Mouse (Mus musculus): ENCODE results near the gene Mest.
A peak's percentile ranks its signal among the peaks of the same experiment; 100 is the strongest.

The Mest gene

DNA sequence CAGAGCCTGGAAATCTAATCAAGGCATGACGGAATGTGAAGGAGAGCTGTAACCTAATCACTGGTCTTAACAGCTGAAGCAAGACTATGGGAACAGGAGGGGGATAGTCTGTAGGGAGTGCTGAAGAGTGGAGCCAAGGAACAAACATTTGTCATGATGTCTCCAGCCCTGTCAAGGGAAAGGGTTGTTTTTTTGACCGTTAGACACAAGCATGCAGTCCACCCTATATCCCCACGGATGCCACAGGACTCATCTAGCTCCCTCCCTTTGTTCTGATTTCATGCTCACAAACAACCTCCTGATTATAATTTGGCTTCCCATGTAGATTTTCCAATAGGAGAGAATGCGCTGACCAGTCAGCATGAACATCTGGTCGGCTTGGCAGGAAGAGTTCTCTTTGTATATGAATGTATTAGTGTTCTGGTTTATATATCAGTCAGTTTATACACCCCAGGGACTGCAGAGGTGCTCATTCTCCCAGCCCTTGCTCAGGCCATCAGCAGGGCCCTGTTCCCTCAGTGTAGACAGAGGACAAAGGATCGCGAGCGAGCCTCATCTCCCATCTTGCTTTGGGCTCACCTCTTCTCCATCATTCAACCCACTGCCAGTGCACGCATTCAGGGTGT lies 19.3 kb upstream of the Mest start:
- DNase-seq (ENCODE audit: low spot score), result no peak

DNA sequence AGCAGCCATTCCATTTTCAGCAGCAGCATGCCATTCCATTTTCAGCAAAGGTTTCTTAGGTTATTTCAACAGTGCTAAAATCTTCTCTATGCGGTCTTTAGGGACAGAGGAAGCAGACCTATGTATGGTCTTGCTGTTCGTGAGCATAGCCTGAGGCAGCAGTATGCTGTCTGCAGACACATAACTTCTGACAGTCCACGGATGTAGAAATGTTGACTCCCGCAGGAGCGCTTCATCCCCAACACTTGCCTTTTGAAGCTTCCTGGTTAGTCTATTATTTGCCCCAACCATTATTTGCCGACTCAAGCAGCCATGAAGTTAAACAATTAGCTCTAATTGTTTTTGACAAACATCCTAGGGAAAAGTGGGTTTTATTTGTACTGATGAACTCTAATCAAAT lies 14.2 kb upstream of the Mest start:
- DNase-seq (ENCODE audit: low spot score), result no peak

DNA sequence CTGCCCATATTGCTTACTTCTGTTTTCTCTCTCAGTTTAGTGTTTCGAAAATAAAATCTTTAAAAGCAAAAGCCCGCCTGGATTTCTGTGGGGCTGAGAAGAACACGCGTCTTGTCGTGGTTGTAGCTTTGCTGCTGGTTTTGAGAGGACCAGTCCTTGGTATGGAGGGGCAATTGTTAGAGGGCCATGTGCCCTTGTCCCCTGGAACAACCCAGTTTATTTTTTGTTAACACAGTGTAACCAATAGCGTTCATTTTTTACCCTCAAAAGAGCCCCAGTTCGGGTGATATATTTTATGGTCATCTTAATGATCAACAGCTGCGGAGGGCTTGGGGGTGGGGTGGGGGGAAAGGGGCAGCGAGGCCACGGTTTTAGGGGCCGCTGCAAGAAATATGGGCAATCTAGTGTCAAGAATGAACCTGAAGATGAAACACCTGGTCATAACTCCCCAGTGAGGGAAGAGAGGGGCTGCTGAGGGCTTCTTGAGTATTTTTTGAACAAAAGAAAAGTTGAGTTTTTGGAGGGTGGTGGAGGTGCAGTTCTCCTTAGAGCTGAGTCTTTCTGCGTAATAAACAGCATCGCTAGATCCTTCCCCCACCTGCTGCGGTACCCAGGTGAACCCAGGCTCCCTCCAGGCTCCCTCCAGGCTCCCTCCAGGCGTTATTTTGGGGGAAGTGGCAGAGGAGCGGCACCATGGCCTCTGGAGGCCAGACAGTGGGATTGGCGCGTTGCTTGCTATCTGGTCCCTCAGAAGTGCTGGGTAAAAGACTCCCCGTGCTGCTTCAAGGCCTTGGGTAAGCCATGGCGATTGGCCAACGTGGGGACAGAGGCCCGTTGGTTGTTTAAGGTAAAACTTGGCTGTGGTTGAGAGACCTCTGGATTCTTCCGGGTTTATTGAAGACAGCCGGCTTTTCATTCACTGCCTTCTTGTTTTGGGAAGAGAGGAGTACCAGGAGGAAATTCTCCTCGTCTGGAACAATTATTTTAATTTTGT lies 12.7 kb upstream of the Mest start:
- peak; percentile 64 for DNase-seq (ENCODE audit: low spot score)

DNA sequence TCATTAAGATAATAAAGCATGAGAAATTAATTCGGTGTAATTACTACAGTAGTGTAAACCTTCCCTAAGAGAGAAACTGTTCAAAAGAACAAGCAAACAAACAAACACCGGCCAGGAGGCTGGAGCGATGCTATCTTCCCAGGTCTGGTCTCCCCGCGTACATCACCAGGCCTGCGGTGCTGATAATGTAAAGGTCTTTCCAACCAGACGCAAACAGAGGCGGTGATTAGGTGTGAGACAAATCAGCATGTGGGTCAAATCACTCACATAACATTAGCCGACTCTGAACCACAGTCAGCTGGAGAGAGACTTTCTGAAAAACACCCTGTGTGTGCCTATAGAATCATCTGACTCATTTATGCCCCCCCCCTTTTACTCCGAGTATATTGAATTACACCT lies 12.0 kb upstream of the Mest start:
- no peak for DNase-seq (ENCODE audit: low spot score)

DNA sequence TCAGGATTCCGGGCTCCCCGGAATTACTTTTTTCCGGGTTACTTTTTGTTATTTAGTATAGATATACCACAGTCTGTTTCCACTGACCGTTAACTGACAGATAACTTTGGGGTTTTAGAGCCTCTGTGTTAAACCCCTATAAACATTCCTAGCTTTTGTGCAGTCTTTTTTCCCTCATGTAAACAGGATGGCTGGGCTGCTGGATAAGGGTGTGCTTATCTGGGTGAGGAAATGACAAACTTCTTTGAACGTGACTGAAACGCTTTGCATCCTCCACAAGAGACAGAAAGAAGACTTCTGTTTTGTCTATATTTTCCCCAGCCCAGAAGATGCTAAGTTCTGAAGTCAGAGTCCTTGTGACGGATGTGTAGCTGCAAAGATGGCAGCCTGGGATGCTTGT lies 10.9 kb upstream of the Mest start:
- no peak for DNase-seq (ENCODE audit: low spot score)

DNA sequence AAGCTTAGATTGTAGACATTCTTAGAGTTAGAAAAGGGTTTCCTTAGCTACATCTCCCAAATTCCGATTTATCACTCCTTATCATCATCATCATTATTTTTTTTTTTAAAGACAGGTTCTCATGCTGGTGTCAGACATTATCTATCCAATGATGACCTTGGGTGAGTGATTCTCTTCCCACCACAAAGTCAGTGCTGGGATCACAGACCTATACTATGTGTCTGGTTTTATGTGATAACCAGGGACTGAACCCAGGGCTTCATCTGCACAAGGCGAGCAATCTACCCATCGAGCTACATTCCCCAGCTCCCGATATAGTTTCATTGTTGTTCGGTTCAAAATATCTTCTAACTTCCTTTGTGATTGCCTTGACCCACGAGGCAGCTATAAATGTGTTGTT lies 9.9 kb upstream of the Mest start:
- no peak for DNase-seq (ENCODE audit: low spot score)

DNA sequence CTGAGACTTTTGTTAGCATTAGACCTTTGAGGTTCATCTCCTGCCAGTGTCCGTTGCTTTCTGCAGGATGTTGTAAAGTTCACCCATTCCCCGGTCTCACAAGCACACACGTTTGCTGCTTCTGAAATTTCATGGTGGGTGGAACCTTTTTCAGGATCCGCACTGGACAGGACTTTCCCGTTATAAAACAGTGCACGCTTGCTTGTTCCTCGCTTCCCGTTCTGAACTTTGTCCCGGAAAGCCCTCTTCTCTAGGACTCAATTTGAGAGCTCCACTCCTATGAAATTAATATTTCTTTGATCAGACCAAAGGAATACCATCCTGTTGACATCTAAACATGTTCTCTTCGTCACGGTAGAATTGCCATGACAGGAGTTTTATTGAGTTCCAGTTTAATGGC lies 9.5 kb upstream of the Mest start:
- no peak for DNase-seq (ENCODE audit: low spot score)

DNA sequence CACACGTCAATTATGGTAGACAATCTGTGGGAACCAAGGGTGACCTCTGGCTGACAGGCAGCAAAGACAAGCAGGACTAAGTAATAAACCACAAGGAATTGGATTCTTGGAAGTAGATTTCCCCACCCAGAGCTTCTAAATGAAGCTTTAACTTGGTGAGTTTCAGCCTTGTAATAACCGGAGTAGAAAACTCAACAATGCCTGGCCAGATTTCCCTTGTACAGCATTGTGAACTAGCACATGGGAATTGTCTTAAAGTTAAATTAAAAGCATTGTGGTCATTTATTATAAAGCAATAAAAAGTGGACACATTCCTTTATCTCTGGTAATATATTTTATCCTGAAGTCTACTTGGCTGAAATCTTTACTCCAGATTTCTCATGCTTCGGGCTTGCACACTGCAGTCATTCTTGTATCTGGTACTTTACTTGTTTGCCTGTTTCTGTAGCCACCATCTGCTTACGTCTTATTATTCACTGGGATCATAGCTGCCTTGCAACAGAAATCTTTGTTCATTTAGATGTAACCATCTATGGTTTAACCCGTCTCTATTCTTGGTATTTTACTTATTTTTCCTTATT lies 8.4 kb upstream of the Mest start:
- no peak for DNase-seq (ENCODE audit: low spot score)

DNA sequence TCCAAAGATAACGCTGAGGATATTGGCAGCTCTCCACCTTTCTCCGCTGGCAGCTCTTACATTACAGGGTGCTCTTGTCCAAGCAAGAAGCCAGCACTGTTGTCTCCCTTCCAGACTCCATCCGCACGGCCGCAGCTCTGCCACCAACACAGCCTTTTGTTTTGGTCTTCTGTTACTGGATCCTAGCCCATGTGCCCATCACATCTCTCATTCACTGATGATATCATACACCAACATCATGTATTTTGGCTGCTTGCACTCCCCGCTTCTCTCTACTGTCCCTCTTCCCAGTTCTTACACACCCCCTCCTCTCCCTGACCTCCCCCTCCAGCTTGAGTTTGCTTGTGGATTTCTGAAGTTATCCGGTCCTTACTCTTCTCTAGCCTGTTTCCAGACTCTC lies 6.6 kb upstream of the Mest start:
- DNase-seq (ENCODE audit: low spot score), result peak; percentile 34

DNA sequence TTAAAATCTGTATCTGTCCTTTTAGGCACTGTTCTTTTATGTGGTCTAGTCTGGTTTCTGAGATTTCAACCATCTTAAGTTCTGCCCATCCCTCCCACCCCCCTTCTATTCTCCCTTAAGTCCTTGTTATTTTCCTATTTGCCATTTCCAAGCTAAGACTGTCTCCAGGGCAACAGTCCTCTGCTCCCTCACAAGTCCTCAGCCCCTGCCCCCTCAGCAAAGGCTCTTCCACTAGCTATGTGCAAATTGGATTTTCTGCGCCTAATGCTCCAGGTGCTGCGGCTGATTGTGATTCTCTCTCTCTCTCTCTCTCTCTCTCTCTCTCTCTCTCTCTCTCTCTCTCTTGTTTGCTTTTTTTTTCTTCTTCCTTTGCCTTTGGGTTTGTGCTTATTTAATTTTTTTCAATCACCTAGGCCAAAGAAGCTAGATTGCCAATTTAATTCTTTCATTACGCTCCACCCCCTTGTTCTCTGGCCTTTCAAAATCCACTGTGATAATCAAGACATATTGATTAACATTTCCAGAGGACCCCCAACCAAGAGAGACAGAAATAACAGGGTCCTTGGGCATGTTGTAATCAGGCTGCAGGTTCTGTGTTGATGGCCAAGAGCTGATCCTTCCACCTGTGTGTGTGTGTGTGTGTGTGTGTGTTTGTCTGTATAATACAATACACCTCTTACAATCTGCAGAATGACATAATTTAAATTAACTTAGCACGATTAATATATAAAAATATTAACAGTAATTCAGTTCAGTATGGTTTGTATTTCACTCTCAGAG lies 772 bp upstream of the Mest start:
- DNase-seq (ENCODE audit: low spot score), result no peak

DNA sequence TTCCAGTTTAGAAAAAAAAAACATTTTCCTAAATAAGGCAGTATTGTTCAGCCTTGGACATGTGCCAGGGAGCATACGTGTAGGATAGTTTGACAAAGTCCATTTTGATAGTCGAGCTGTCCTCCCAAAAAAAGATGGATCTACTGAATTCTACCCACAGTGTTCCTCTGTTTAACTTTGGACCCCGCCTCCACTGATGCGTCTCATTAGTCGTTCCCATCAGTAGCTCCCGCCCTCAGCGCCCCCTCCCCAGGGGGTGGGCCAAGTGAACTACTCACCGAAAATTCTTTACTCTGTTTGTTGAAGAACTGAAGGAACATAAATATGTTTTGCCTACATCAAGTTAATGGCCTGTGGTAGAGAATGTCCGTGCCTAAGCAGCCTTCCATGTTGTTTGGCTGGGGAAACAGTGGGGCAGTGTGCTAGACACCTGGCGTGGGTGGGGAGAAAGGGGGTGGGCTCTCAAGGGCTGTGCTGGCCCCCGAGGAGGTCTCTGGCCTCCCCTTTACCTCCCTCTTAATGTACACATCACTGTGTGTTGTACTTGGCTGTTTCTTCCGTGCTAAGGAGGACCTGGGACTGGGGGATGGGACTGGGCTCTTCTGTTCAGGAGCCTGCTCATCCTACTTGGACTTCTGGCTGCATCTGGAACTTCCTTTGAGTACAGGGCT lies 7.1 kb downstream of the Mest start:
- DNase-seq (ENCODE audit: low spot score), result peak; percentile 54

DNA sequence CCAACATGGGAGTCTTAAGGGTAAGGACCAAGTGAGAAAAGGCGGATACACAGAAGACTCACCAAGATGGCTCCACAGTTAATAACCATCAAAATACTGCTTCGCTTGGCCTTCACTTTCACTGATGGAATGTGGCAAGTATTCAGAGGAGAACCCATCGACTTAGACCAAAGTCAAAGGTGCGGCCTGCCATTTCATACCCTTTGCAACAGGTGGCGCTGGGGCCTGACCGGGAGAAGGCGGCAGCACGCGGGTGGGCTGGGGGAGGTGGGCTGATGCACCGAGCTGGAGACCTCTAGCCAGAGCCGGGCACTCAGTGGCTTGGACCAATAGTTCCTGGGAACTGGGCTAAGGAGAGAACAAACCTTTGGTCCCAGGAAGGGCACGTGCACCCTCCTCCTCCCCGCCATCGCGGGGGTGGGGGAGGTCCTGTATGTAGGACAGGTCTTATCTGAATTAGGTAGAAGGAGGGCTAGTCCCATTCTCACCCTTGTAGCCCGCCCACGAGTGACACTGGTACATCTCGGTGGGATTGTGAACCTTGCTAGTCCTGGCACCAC lies 9.3 kb downstream of the Mest start:
- no peak for DNase-seq (ENCODE audit: low spot score)

DNA sequence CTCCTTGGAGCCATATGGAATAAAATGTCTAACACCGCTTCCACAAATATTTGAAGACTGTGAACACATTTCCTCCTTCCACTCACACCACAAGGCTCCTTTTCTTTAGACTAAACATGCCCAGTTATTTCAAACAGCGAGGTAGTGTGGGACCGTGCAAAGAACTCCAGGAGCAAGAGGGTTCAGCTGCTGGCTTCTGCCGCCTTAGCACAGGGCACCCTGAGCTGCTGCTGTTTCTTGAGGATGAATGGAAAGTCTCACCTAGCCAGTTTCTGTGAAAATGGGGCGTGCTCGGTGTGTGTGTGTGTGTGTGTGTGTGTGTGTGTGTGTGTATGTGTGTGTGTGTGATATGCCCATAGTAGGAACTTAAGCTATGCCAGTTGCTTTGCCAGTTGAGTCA lies 11.1 kb downstream of the Mest start:
- DNase-seq (ENCODE audit: low spot score), result no peak

DNA sequence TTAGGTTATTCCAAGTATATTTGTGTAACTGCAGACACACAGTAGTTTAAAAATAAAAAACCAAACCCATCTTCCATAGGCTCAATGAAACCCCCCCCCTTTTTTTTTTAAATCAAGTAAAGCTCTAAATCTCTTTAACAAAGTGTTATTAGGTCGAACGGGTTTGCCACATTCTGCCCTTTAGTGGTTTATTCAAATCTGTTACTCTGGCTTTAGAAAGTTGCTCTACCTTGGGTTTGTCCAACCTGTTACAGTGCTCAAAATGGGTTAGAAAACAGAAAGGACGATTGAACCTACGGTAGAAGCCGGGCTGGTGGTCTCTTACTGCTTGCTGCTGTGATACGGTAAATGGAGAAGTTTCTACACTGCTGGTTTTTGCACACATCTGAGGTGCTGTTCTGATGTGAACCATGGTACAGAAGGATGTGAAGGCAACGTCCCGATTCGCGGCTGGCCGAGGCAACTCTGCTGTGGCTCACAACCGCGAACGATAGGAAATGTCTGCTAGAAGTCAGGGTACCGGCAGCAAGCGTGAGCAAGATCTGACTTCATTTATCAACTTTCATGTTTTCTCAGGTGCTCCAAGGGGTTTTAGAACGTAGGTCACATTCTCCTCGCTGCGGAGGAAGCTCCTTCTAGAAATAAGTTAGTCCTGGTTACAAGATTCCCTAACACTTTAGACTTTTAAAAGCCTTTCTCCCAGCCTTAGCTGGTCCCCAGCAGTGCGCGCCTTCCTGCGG lies 11.8 kb downstream of the Mest start:
- no peak for DNase-seq (ENCODE audit: low spot score)

DNA sequence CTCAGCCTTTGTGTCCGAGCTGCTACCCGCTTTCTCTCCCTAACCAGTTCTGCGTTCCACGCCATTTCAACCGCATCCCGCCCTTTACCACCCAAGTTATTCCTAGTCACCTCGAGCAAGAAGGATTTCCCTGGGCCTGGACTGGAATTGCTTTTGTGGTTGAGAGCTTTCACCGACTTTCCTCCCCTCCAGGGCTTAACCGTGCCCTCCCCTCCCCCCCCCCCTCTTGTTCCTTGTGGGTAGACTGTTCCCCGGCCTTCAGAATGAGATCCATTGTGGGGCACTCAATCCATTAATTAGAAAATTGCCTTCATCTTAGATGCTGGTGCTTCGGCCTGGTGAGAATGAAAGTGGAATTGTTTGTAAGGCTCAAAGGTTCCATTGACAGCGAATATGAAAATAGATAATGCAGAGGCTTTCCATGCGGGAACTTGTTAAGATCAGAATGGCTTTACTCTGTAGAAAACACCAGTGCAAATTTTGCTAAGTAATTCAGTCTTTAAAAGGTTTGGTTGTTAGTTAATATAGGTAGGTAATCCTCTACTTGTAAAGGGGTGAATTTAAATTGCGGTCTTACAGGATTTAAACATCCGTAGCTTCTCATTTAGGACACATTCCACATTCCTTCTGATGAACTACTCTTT lies 12.5 kb downstream of the Mest start:
- no peak for DNase-seq (ENCODE audit: low spot score)

DNA sequence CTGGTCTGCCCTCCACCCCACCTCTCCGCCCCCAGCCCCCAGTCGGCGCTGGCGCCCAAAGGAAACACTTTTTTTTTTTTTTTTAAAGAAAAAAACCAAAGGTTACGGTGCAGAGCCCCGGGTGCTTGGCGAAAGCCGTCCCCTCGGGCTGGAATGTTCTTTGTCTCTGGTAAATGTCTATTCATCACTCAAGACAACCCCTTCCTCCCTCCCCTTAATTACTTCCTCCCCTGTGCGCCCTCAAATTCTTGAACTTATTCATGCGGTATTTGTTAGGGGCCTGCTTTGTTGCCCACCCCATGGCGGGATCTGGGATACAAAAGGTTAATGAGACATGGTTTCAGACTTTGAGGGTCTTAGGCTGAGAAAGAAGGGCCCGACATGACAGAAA lies 13.0 kb downstream of the Mest start:
- no peak for DNase-seq (ENCODE audit: low spot score)

DNA sequence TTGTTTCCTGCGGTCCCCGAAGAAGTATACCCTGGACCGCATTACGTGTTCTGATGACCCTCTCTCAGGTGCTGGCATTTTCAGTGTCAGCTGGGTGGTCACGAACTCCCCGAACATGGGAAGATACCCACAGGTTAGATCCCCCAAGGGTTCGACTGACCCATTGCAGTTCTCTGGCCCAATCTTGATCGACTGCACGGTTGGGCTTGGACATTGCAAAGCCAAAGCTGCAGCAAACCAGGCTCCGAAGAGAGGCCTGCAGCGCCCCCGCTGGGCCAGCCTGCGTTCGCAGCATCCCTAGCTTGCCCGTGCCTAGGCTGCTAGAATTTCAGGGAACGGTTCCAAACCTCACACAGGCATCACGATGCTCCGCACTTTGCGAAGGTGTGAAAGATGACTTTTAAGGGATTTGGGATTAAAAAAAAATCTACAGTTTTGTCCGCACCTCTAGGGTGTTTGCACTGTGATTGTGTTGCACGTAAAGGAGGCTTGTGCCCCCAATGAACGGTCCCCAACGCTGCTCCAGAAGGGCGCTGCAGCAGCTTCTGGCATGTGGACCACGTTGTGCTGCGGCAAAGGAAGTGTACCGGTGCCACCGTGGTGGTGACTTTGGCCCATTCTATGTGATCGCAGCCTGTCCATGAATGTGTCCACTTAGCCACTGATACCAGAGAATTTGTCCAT lies 13.7 kb downstream of the Mest start:
- DNase-seq (ENCODE audit: low spot score), result peak; percentile 84

DNA sequence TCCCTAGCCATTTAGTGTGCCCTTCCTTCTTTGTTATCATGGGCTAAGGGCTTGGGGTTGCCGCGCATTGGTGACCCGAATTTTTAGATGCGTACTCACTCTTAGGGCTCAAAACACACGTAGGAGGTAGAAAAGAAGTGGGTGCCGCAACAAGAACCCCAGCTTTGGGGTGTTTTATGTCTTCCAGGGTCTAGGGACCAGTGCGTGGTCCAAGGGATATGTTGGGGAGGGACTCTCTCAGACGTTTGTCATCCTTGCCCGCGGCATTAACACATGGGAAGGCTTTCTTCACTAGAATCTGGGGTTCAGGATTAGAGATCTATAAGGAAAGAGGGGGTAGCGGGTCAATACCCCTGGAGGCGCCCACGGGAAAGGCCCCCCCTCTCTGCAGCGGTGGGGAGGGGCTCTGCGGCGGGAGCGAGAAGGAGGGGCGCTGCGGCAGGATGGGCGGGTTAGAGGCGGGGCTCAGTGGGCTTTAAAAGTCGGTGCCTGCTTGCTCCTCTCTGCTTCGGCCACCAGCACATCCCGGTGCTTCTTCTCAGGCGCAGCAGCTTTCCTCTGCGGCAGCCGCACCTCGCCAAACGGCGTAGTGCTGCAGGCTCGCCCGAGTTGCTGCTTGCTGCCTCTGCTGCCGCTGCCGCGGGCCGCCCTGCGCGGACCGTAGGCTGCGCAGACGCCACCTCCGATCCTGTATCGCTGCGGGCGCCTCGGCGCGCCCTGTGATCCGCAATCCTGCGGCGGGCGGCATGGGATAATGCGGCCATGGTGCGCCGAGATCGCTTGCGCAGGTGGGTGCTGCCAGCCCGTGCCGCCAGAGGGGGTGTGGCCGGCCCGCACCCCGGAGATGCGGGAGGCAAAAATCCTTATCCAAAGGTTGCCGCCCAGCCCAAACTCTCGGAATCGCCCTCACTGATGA lies 14.5 kb downstream of the Mest start:
- peak; percentile 82 for DNase-seq (ENCODE audit: low spot score)
